Mouse (Mus musculus) brain, embryonic 14.5 days (tissue): Measurements from ENCODE around the gene Rrbp1.

ENCODE experiments used
- CTCF ChIP-seq: fragments of 200-500 bp; IDR thresholded peaks from 2 replicates; pipeline ENCODE4 v1.5.1; 2012; ENCODE audit warnings: inconsistent platforms, mild to moderate bottlenecking, moderate library complexity, borderline replicate concordance; ENCODE audit not compliant: insufficient read depth, insufficient read length; ENCODE audit errors: extremely low read depth
- POLR2A ChIP-seq: fragments of 200-500 bp; IDR thresholded peaks from 2 replicates; pipeline ENCODE4 v1.6.1; 2012; ENCODE audit warnings: mild to moderate bottlenecking, inconsistent platforms, borderline replicate concordance; ENCODE audit not compliant: poor library complexity, insufficient read depth, insufficient read length, severe bottlenecking; ENCODE audit errors: extremely low read depth

DNA sequence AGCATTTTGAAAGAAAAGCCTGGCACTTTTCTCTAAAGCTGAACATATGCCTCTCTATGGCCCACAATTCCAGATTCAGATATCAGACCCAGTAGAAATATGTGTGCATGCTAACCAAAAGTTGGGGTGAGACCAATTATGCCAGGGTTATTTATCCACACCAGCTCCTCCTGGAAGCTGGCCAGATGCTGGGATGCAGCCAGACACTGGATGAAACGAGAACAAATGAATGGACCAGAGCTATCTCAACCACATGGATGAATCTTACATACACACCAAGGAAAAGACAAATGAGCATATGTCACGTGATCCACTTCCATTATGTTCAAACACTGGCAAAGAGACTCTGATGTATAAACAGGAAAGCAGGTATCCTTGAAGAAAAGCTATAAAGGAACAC is 7.5 kb downstream of the Rrbp1 start:
- no peak for TF ChIP-seq CTCF
- no peak for TF ChIP-seq POLR2A
